Mouse (Mus musculus) layer of hippocampus, postnatal 14 days (tissue): Measurements from ENCODE around the gene Natd1. TPM values are rescaled to one million over a fixed set of nuclear protein-coding genes. Genes with fewer than 3 reads are reported as not detected.

Experiments
- total RNA-seq, 2 experiments: library from RNA; stranded (reverse); gene quantifications; 2 replicates each; pipeline ENCODE4 v1.2.3; 2021

Natd1 gene
- total RNA-seq, 2 experiments from 2014 or later: 12.6 to 13.0 TPM

Other genes with a start within 250 kb of the Natd1 start
- gene Llgl1, start 215.0 kb downstream of the Natd1 start, total RNA-seq: 10 to 100 TPM; 51.1 to 57.0 TPM
- 10 to 100 TPM; 47.7 to 60.5 TPM for gene Flii, start 187.5 kb downstream of the Natd1 start, total RNA-seq
- gene Mief2, start 186.4 kb downstream of the Natd1 start, total RNA-seq: 10 to 100 TPM; 23.7 to 23.8 TPM
- 1 to 10 TPM; 4.2 to 5.8 TPM for gene Top3a, start 137.4 kb downstream of the Natd1 start, total RNA-seq
- gene Smcr8, start 137.2 kb downstream of the Natd1 start, total RNA-seq: 10 to 100 TPM; 25.0 to 26.6 TPM
- gene Shmt1, start 103.0 kb downstream of the Natd1 start, total RNA-seq: 1 to 10 TPM; 4.9 to 6.8 TPM
- gene Dhrs7b, start 84.1 kb downstream of the Natd1 start, total RNA-seq: 10 to 100 TPM; 27.3 to 31.4 TPM
- gene Tmem11, start 35.5 kb downstream of the Natd1 start, total RNA-seq: 10 to 100 TPM; 24.7 to 25.7 TPM
- gene Map2k3, start 17.3 kb upstream of the Natd1 start, total RNA-seq: 10 to 100 TPM; 12.8 to 17.0 TPM
- gene Kcnj12, start 107.8 kb upstream of the Natd1 start, total RNA-seq: 1 to 10 TPM; 7.1 to 8.0 TPM
- 1 to 10 TPM in 1 of 2 experiments, under 1 TPM in 1; 0.99 to 1.4 TPM for gene Tnfrsf13b, start 212.0 kb upstream of the Natd1 start, total RNA-seq